Mouse (Mus musculus) thymus, postnatal 4 days (tissue): ENCODE measurements at regions not wholly inside any gene's neighbourhood (a gene's known extent, or its start where the extent isn't known, plus 50 kb on each side); places are given as distances from the start of the nearest gene placed in this dataset.

Experiments
- DNase-seq: peaks from one replicate; pipeline ENCODE4 v3.0.0; 2021

DNA sequence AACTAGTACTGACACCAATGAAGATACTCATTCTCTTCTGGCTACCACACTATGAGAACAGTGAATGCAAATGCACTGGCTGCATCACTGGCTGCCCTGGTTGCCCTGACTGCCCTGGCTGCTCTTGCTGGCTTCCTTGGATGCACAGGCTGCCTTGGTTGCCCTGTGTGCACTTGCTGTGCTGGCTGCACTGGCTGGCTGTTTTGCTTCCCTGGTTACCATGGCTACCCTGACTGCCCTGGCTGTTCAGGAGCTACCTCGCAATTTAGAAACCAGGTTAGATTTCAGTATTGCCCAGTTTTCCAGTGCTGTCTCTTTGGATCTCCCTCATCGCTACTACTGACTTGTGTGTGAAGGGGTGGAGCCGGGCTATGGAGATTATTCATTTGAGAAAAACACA is 175.7 kb downstream of the Fat4 start:
- no peak for DNase-seq

DNA sequence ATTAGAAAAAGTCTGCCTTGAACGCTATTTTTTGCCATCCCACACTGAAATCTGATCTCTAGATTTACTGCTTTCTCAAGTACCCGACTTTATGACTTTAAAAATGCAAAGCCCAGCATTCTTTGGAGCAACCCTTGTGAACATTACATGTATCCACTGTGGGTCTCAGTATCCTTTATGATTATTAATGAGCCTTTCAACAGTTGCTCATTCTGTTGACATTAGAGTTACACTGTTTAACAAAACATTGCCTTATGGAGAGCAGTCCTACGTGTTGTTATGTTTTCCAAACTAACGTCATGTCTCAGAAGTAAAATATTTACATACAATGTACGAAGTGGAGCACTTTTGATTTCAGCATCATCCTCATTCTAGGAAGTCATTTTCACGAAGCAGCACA is 178.7 kb downstream of the Fat4 start:
- no peak for DNase-seq

DNA sequence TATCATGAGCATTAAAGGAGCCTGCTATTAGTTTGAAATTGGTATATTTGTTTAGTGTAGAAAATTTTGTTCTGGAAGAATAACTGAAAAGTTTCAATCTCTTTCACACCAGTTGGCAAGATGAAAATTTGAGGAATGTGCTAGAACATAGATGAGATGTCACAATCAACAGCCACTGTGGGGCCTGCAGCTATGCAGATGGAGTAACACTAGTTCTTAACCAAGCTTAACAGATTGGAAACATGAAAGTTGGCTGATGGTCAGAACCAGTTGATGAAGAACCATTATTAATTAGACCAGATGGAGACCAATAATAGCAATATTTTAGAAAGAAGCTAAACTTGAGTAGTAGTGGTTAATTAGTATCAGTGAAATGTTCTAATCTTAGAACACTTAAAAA is 182.3 kb downstream of the Fat4 start:
- DNase-seq, result no peak

DNA sequence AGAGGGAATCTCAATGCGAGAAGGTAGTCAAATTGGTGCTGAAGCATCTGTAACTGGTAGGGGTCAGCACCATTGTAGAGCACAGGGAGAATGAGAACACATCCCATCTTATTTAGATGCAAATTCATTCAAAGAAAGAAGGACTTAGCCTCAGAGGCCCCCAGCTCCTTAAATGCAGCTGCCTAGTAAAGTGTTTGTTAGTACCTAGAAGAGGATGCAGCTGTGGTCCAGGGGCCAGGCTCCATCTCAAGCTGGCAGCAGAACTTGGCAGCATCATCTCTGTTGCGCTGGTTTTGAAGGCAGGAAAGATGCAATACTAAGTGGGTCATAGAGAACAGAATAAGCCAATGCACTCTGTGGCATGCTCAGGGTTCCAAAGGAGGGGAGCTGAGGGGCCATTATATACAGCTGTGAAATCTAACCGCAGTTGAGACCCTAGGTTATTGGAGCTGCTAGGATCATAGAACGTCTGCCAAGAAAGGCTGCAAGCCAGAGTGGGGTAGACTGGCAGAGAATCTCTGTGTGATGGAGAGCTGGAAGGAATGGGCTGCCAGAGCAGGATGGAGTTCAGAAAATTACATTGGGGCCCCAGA is 196.0 kb downstream of the Fat4 start:
- DNase-seq, result no peak

DNA sequence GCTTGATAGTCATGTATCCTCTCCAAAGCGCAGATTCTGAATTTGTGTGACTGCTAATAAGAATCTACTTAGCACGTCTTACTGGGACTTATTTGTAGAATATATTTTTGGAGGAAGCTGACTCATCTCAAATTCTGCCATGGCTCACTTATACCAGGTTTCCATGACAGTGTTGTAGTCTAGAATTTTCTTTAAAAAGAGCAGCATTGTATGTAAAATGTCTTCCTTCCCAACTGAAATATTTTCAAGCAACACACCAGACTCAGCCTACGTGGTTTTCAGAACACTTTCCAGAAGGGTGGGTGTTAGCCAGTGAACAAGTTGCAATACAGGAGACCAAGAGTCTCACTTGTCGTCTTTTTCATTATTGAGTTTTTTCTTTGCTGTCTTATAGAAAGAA is 202.2 kb downstream of the Fat4 start:
- DNase-seq, result no peak

DNA sequence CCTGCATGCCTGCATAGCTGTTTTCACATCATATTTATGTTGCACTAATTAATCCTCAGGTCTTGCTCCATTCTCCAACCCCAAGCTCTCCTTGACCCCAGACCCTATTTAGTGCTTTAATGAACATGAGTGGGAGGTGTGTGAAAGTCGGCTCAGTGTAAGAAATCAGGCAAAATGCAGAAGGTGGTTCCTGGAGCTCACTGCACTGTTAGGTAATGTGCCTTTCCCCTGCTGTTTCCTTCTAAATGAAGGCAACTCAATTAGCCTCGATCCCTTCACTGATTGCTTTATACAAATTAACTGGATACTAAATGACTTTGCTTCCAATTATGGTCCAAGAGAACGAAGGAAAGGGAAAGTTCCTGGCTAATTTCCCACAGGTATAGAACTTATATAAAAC is 215.6 kb downstream of the Fat4 start:
- no peak for DNase-seq

DNA sequence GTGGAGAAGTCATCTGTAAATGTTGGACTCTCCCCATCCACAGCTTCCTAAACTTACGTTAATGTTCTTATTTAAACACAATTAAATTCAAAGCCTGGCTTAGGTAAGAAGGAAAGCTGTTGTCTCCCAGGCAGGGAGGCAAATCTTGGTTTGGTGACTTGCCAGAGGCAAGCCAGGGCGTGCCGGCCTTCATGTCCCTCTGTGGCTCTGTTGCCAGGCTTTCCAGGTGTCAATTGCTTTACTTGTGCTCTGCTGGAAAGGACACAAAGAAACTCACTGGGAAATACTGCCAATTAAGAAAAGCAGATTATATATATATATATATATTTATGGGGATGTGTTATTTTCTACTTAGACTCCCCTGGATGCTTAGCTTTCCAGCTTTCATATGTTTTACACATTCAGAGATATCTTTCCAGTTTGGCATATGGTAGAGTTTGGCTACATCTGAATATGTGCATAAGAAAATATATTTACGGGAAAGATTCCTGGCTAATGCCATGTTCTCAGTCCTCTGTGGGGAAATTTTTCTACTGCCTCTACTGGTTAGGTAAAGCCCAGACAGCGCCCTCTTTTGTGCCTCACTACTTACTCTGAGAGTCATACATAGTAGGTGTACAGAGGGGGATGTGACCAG is 223.1 kb downstream of the Fat4 start:
- no peak for DNase-seq

DNA sequence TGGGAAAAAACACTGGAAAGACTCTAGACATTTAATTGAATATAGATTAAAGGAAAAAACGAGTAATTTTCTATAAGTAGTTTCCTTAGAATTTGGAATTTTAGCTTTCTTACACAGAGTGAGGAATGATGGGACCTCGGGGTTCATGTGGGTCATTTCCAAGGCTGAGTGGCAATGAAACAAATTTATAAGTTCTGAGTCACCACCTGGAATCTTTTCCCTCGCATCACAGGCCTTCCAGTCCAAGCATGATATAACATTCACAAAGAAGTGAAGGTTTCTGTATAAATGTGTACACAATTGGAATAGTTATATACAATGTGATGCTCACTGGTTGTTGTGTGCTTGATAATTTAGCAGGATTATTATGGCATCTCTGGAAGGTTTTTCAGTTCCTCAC is 227.3 kb downstream of the Fat4 start:
- no peak for DNase-seq

DNA sequence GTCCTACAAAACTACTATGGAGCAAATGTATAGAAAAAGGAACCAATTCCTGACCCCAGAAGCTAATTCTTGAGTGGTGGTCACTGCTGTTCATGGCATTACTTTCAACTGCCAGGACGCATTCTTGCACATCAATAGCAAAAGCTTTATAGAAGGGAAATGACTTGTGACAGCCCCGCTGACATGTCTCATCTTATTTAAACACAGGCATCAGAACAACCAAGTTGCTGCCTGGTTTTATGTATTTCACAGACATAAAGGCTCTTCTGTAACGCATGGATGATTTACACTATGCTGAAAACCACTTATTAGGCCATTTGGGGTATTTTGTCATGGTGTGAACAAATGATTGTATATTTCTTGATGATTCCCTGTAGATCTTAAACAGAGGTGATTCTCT is 228.1 kb downstream of the Fat4 start:
- DNase-seq, result no peak

DNA sequence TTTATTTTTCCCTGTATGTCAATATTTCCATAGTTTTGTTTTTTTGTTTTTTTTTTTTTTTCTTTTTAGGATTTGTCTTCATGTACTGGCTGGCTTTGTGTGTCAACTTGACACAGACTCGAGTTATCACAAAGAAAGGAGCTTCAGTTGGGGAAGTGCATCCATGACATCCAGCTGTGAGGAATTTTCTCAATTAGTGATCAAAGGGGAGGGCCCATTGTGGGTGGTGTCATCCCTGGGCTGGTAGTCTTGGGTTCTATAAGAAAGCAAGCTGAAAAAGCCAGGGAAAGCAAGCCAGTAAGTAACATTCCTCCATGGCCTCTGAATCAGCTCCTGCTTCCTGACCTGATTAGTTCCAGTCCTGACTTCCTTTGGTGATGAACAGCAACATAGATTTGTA is 228.7 kb downstream of the Fat4 start:
- no peak for DNase-seq

DNA sequence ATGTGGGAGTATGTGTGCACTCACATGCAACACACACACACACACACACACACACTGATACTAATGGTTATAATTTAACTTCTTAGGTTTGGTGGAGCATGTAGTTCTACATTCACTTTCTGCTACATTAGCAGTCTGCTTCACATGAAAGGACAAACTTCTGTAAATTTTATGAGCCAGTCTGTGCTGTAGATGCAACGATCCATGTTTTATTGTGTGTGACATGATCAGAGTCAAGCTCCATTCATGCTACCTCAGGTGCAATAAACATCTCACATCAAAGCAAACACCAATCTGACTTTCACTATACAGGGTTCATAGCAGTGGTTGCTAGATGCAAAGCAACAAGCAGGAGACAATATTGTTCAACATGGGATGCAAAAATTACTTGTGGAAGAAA is 235.5 kb downstream of the Fat4 start:
- no peak for DNase-seq

DNA sequence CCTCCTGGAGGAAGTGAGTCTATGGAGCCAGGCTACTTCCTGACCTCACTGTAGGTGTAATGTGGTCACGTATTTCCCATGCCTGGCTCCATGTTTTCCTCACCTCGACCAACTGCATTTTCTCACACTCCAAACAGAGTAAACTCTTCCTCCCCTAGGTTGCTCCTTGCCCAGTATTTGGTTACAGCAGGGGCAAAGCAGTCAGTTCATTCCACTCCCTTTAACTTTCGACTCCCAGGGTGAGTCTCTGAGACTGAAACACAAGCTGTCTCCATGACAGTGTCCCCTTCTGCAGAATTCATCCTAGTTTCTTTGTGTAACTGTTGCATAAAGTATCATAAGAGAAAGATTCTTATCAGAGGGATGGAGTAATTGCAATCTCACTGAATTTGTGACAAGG is 243.8 kb downstream of the Fat4 start:
- DNase-seq, result no peak

DNA sequence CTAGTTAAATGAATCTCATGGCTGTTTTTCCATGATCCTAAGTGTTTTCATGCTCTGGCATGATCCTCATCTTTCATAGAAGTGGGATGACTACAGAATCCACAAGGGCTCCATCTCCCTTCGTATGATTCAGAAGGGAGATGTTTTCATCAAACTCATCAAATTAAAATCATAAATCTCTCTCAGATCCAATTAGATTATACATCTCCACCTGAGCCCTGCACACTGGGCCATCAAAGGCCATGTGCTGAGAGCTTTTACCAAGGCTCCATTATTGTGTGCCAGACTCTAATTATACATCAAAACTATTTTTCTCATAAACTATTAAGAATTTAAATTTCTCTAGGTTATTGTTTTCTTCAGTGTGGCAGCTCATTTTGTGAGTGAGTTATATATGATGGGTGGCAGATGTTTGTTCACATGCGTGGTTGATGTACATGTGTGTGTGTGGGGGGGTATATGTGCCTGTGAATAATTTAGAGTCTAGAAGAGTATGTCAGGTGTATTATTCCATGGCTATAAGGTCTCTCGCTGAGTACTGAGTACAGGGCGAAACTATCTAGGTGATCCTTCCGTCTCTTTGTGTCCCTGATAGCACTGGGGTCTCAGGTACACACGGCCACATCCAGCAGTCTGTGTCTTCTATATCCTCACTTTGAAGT is 278.4 kb downstream of the Fat4 start:
- DNase-seq, result no peak

DNA sequence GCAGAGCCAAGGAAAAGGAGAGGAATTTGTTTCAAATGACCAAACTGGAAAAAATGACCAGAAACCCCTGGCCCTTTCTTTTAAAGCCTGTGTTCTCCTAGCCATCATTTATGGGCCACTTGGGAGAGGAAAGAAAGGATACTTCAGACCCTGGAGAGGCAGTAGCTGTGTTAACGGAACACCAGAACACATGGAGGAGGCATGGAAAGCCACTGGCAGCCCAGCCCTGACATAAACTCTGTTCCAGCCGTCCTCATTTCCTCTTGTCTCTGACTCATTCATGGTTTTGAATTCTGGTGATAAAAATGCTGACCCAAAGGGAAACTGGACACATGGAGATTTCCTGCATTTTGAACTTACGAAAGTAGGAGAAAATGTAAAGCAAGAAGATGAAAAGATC is 295.9 kb downstream of the Fat4 start:
- no peak for DNase-seq

DNA sequence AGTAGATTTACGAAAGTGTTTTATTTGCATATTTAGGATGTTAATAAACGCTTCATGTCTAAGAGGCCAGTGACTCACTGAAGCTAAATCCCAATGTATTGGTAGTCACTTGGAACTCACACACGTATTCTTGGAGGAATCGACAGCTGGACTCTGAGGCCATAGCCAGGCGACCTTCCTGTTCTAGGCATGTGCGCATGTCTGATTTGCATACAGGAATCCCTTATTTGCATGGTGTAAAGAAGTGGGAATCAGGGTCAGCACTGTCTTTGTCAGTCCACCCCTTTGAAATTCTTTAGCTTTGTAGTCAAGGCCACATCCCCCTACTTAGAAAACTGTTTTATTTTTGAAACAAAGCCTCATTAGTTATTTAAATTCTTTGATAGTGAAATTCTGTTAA is 308.4 kb downstream of the Fat4 start:
- no peak for DNase-seq

DNA sequence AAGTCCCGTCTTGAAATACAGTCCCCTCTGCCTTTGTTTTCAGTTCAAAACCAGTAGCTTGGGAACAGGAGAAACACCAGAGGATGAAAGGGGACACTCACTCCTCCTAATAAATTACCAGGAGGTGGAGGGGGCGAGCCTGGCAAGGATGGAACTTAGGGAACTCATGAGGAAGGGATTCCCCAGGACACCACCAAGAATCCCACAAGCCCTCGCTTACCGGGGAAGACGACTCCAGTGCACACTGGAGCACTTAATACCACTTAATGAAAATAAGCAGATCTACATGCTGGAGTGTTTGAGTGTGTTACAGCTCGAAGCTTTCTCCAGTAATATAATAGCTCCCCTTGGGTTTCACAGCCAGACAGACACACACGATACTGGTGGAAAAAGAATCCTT is 315.9 kb downstream of the Fat4 start:
- no peak for DNase-seq

DNA sequence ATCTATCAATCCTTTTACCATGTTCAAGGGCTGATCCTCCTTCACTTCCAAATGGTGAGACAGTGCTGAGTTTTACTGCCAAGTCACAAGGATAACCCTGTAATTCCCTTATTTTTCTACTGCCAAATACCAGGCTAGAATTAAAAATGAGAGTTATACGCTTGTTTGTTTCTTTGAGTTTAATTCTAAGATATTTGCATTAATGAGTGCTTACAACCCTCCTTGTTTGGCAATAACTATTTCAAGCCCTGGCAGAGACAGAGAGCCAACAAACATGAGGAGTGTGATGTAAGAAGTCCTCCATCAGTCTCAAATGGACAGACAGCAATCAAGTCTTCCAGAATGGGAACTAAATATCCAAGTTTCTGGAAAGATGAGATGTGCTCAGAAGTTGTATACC is 321.9 kb downstream of the Fat4 start:
- DNase-seq, result no peak

DNA sequence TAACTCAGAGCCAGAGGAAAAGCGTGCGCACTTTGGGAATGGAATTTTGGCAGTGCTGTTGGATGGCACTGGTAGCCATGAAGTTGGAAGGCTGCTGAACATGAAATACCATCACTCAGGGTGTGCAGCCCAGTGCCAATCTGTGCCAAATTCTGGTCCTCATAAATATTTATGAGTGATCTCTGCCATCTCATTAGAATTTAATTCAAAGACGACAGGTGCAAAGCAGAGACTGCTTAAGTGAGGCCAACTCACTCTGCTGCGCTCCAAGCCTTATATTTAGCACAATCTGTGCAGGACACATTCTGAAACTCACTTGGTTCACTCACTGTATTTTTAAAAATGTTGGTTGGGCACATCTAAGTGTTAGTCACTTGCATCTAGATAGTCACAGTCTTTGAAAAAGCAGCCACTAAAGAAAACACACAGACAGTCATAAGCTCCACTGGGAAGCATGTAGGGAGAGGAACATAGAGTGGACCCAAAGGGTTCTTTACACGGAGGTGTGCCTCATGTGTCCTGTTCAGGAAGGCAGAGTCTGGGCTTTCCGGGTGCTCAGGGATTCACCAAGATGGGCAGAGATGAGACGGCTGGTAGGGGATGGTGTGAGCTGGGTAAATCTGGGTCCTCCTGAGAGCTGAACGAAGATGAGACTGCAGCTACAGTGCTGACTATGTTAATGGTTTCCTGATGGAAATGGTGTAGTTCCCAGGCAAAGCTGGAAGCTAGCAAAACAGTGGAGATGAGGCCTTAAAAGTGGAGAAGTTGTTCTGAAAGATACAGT is 322.8 kb downstream of the Fat4 start:
- DNase-seq, result no peak

DNA sequence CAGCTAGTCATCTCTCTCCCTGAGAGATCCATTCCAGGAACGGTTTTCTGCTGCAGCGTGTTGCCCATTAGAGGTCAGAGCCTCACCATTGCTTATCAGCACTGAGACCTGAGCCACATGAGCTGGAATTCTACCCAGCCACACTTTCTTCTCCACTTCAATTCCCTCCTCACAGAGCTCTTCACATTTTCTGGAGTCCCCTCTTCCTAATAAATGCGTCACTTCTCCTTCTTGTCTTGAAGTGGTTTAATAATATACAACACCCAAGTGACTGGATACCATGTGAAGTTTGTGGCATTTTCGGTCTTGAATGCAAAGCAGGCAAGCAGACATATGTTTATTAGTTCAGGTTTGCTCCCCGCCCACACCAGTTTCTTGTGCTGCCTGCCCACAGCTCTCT is 324.9 kb downstream of the Fat4 start:
- DNase-seq, result no peak

DNA sequence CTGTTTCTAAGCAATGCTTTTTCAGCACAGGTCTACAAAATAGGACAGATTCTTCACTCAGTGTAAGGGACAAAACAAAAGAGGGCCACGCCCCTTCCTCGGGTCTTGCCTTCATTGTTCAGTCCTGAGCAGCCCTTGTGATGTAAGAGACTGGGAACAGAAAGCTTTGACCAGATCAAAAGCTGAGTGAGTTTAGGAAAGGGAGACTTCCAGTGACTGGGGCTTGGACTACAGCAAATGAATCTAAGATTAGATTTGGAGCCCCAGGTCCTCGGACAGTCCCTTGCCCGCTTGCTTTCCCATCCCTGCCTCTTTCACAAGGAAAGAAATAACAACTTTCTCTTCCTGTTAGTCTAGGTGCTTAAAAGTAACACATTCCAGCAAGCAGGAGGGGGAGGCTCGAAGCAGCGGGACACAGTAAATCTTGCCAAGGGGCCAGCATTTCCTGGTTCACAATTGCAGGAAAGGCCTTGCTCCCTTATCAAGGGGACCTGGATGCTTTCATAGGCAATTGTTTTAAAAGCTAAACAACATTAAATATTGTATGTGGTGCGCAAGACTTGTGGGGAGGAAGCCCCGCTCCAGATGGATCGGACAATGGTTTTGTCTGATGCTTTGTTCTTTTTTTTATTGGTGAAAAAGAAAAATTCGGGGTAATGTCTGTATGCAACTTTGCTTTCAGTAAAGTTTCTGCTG is 333.4 kb downstream of the Fat4 start:
- DNase-seq, result no peak

DNA sequence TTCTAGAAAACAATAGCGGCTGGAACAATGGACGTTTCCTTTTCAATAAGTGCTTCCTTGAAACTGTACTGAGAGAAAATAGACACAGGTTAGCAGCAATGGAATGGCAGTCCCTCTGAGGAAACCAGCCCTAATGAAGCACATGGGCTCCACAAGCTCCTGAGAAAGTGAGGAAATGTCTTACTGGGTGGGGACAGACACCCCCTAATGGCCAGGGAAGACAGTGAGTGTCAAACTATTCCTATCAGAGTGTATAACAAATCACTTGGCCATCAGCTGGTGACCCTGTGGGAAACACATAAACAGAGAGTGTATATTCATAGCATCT is 333.9 kb downstream of the Fat4 start:
- no peak for DNase-seq

DNA sequence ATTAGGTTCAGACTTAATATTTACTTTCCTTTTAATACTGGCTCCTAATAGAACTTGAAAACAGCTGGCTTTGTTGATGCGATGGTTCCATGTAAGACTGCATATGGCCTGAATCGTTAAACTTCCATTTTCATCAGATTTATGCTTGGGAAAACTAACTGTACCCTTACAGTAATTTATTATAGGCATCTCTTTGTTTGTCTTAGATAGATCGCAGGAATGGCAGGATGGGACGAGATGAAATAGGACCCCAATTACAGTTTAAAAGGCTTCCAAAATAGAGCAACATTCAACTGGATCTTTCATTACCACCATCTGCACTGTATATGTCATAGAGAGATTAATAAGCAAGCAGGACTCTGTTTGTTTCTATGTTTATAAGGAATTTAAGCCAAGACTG is 335.3 kb downstream of the Fat4 start:
- DNase-seq, result no peak

DNA sequence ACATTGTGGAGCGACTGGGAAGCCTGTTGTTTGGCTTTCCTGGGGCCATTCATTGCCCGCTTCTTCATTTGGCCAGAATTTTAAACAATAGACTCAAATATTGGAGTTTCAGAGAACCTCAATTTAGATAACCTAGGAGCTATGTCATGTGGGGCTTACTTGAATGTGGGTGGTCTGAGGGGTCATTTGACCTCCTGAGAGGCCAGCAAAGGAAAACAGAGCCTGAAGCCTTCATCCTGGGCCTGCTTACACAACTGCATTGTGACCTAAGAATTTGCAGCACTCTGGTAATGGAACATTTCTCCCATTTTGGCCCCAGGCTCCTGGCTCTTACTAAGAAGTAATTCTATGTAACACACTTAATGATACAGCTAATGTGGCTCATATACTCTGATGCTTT is 348.2 kb downstream of the Fat4 start:
- no peak for DNase-seq

DNA sequence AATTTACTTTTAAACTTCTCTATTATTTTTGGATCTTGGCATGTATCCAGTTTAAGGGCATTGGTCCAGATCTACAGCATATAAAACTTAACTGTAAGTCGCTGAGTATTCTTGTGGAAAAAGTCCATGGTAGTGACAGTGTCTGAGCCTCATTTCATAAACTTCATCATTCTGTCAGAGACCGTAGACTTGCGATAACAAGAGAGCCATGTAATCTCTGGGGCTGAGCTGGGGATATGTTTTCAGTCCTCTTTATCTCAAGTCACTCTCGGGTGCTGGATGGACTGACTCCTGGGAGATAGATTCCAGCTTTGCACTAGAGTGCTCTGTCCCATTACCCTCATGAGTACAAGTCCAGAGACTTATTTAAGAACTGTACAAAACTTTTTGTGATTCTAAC is 362.0 kb downstream of the Fat4 start:
- DNase-seq, result no peak
